Mouse (Mus musculus): ENCODE measurements around the gene Mkrn2.
"Not testable (repeated sequence)": the region's sequence is repeated elsewhere in the genome, so short reads cannot be mapped to it uniquely, and the experiment has no call there.

The Mkrn2 gene

DNA sequence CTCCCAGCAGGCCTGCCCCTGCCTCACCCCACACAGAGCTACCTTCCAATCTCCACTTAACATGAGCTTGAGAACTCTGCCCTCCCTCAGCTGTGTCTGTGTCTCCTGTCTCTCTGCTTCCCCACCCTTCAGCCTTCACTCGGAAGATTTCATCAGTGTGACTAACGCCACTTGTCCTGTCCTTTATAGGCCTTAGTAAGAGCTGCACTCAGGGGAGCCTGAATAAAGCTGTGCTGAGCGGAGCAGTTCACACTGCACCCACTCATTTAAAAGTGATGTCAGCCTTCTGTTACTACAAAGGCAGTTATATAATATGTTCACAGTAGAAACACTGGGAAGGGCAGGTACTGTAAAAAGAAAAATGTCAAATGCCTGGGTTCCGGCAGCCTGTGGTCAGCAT is 5.7 kb downstream of the Mkrn2 start:
- in situ Hi-C loops (cut with MseI, MboI), result no loop called here

DNA sequence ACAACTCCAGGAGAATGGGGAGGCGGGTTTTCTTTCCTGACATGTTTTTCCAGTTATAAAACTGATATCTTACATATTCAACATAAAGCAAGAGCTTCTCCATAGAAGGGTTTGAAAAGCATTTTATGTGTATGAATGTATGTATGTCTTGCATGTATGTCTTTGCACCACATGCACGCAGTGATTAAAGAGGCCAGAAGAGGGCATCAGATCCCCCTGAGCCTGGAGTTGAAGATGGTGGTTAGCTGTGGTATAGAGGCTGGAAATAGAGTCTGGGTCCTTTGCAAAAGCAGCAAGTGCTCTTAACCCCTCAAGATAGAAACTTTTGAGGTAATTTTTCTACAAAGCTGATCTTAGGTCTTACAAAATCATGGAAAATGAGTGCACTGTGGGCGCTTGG is 7.4 kb downstream of the Mkrn2 start:
- in situ Hi-C loops (cut with MseI, MboI), result no loop called here

DNA sequence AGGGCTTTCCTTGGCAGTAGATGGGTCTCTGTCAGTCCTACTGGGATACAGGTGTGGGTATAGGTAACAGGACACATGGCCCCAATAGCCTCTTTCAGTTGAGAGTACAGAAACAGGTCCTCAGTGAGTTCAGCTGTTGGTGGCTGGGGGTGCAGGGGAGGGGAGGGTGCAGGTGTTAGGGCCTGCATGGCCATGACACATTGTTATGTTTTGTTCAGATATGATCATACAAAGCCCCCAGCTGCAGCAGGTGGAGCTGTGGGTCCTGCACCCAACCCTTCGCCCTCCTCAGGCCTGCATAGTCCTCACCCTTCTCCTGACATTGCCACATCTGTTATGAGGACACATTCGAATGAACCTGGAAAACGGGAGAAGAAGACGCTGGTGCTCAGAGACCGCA is 8.6 kb downstream of the Mkrn2 start:
- in situ Hi-C loops (cut with MseI, MboI), result no loop called here

DNA sequence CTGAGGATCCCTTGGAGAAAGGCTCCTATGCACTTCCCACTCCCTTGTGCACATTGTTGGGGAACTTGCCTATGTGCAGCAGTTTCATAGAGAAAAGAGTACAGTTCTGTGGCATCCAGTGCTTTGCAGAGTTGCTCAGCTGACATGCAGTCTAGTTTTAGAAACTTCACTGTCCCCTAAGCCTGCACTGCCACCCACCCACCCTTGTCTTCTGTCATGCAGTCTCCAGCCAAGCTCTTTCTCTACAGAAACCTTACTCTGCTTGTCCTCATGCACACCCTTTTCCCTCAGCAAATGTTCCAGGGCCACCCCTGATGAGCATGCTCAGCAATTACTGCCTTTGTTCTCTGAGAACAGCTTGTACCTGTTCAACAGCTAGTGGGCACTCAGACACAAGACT is 12.1 kb downstream of the Mkrn2 start:
- in situ Hi-C loops (cut with MseI, MboI), result no loop called here

DNA sequence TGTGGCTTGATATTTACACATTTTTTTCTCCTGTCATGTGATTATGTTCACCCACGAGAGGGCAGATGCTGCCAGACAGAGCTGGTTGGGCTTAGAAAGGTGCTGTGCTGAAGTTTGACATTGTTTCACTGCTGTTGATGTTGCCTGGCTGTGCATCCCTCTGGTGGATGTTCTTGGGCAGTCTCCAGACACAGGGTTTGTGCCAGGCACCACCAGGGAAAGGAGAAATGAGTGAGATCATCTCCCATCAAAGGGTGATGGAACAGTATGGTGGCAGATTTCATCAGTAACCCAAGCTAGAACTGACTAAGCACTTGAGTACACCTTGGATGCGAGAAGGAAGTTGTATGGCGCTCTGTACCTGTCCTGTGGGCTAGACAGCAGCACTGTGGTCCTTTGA is 14.3 kb downstream of the Mkrn2 start:
- in situ Hi-C loops (cut with MseI, MboI), result no loop called here

DNA sequence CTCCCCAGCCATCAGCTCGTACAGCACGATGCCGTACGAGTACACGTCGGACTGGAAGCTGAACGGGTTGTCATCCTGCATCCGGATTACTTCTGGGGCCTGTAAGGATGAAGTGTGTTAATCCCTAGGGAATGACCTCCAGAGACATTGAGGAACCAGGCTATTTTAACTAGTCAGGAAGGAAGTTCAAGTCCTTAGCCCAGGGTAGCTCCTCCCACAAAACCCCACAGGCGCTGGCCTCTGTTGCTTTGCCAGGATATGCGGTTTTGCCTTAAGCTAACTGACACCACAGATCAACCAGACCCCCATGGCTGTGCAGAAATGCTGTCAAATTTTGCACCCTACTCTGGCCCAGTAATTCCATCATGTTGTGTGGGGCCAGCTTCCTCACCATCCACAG is 18.1 kb downstream of the Mkrn2 start:
- in situ Hi-C loops (cut with MseI, MboI), result no loop called here

DNA sequence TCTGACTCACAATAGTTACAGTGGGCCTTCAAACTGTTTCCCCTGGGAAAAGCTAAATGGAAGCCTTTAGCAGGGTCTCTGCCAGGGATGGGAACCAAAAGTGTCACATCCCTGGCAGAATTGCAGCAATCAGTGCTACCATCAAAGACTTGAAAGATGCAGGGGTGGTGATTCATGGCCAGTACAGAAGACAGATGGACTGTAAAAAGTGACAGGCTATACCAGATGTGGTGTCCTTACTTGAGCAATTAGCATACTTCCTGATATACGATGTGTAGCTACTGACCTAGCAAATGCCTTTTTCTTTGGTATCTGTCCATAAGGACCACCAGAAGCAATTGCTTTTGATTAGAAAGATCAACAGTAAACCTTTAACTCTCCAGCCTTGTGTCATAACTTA is 19.2 kb downstream of the Mkrn2 start:
- in situ Hi-C loops (cut with MseI, MboI), result no loop called here

DNA sequence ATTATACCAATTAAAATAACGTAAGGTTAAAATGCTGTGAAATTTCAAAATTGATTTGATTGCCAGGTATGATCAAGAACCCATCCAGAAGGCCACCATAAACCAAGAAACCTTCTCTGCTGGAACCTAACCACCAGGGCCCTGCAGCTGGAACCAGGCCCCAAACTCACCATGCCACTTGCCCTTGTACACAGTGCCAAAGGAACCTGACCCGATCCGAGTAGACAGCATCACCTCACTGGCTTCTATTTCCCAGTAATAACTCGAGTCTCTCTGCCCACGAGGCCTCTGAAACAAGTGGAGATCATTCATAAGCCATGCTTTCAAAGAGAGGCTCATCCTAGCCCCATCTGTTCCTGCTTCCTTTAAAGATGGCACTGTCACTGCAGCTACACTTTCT is 24.4 kb downstream of the Mkrn2 start:
- in situ Hi-C loops (cut with MseI, MboI), result no loop called here

DNA sequence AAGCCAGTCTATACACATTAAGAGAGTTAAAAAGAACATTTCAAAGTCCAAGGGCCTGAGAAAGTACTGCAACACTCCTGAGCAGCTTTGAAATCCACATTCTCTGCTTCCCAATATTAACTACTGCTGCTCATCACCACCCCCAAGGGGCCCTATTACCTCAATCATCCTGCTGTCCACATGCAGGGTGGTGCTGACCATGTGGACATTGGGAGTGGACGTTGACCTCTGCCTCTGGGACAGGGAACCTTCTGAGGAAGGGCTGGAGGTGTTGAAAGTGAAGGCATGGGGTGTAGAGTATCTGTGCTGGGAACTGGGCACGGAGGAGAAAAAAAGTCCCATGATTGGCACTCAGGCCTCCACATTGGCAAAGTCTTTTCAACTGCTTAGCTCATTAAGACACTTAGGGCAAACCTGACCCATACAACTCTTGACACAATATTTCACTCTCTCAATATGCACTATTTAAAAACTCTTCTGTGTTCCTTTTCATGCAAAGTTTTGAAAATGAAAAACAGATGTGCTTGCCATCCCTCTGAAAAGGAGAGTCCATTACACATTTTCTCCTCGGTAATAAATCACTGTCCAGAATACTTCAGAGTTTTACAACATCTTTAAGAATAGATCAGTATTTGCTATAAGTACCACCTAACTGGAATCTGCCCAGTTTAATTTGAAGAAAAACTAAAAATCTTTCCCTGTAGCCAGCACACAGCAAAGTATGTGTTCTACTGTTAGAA is 29.5 kb downstream of the Mkrn2 start:
- in situ Hi-C loops (cut with MseI, MboI), result no loop called here

DNA sequence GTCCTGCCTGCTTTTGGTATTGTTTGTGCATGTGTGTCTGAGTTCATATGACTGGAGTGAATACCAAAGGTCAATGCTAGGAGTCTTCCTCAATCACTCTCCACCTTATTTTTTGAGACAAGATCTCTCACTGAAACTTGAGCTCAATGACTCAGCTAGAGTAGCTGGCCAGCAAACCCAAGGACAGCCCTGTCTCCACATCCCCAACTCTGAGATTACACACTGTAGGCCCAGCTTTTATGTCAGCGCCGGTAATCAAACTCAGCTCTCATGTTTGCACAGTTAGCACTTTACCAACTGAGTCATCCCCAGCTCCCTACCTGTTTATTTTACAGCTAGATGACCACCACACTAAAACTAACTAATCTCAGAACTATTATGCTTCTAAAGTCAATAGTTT is 32.3 kb downstream of the Mkrn2 start:
- in situ Hi-C loops (cut with MseI, MboI), result no loop called here

DNA sequence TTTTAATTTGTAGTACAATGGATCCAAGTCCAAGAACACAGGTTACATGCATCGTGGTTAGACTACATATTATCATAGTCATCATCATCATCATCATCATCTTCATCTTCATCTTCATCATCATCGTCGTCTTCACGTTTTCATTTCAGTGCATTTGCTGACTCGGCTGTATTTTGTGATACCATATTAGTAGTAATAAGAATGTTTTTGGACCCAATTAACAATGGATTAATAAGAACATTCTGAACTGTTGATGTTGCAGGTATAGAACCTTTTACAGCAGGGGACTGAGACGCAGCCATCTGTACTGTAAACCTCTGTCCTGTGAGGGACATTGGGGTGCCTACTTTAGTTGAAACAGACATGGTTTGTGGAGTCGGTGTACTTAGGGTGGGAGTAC is 36.5 kb downstream of the Mkrn2 start:
- in situ Hi-C loops (cut with MseI, MboI), result not testable (repeated sequence)

DNA sequence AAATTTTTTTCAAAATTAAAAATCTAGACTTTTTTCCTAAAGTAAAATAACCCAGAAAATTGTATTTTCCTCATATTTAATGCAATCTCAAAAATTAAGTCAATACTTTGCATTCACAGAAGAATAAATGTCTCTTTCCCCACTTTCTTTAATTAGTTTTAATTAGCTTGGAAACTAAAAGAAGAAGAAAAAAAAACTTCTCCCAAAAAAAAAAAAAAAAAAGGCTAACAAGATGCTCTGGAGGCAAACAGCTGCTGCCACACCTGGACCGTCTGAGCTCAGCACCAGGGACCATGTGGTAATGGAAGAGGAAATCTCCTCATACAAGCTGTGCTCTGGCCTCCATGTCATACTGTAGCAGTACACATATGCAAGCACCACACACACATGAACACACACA is 41.6 kb downstream of the Mkrn2 start:
- in situ Hi-C loops (cut with MseI, MboI), result no loop called here

DNA sequence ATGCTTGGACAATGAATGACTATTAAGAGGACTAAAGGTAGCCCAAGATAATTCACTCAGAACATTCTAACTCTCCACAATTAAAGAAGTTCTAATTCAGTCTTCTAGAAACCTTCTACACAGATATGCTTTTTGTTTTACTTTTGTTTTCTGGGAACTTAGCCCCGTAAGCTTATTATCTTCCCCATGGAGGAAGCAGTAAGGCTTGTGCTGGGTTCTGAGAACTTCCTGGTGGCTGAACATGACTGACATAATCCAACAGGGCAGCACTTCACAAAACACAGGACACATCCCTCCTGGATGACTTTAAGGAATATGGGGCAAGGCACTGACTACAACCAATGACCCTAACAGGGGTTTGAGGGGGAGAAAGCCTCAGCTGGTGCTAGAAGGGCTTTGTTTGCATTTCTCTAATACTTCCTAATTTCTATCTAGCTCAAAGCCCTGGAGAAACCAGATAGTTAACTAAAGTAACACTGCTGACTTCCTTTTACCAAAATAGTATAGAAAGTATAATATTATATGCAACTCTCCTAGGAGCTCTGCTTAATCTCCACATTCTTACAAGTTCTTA is 48.2 kb downstream of the Mkrn2 start:
- in situ Hi-C loops (cut with MseI, MboI), result no loop called here

DNA sequence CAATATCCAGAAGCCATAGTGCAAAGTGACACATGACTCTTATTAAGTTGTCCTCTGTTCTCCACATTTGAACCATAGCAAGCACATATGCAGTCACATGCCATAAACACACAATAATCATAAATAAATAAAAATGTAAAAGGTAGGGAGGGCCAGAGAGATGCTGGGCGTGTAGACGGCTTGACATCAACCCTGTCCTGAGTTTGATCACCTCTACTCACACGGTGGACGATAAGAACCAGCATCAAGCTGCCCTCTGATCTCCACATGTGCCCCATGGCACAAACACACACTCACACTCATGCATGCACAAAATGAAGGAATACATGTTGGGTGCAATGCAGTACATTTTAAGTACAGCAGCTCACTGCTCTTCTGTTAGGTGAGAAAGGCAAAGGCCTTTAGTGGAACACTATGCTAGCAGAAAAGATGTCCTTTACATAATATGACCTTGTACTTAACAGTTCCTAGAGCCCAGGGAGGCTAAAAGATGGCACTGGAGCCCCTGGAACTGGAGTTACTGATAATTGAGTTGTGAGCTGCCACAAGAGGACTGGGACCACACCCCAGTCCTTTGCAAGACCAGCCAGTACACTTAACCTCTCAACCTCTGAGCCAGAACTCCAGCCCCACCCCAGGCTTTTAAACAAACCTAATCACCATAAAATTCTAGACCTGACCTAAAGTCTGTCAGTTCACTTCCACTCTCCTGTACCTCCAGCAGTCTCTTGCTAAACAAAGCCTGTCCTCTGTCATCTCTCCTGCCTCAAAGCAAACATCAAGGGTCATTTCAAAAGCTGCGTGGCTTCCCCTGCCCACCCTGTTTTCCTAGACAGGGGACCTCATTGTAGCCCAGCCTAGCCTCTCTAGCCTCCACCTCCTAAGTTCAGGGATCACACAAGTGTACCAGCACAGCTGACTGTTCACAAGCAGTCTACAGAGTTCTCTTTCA is 49.0 kb downstream of the Mkrn2 start:
- in situ Hi-C loops (cut with MseI, MboI), result no loop called here

DNA sequence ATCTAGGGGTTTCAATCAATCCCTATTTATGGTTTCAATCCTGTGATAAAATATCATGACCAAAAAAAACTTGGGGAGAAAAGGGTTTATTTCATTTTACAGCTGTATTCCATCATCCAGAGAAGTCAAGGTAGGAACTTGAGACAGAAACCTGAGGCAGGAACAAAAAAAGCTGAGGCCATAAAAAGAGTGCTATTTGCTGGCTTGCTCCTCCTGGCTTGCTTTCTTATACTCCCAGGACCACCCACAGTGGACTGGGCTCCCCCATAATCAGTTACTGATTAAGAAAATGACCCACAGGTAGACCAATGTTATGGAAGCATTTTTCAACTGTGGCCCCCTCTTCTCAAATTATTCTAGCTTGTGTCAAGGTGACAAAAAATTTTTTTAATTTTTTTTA is 50.0 kb downstream of the Mkrn2 start:
- in situ Hi-C loops (cut with MseI, MboI), result no loop called here

DNA sequence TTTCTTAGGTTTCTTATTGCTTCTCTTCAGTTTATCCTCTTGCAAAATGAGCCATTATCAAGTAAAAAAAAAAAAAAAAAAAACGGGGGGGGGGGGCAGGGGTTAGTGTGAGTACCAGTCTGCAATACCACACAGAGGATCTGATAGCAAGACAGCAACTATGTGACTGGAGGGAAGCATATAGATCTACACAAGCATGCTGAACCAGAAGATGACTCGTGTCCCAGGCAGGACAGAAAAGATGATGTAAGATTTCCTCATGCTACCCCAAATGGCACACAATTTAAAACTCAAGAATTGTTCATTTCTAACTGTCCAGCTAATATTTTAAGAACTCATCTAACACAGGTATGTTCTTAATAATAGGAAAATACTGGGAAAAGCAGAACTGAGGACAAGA is 52.2 kb downstream of the Mkrn2 start:
- in situ Hi-C loops (cut with MseI, MboI), result no loop called here

DNA sequence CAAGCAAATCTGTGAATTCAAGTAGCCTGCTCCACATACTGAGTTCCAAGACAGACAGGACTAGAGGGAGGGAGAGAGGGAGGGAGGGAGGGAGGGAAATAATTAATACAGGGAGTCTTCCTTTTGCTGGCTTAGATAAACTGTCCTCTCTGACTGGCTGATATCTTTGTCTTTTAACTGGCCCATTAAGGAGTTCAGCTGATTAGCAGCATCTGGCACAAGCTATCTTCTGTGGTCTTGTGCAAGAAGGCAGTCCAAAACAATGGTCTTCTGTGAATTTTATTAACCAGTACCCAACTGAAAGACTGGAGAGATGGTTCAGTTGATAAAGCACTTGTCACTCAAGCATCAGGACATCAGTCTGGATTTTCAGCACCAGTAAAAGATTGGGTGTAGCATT is 57.1 kb downstream of the Mkrn2 start:
- in situ Hi-C loops (cut with MseI, MboI), result no loop called here

DNA sequence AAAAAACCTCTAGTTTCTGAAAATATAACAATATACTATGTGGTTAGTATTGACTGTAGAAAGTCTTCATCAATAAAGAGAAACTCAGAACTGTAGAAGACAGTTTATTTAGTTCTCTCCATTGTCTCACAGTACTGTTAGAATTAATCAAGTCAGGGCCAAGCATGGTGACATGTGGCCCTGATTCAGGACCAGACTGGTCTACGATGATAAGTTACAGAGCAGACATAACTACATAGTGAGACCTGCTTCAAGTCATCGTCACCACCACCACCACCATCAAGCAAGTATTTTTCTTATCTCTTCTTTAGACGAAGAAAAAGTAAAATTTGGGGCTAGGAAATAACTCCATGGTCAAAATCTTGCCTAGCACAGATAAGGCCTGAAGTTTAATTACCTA is 62.6 kb downstream of the Mkrn2 start:
- in situ Hi-C loops (cut with MseI, MboI), result no loop called here

DNA sequence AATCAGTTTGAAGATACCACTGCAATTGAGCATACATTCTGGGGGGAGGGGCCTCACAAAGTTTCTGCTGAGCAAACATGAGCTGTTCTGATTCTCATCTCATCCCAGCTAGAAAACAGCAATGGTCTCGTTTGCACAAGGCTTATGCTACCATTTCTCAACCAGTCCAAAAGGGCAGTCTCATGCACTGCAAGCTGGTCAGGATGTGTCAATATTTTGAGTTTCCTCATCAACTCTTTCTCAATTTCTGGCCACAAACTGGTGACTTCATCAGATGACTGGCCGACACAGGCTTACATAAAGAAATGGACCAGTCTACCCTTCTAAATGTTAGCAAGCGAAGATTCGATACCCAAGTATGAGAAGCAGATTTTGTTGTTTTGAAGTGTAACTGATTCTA is 64.9 kb downstream of the Mkrn2 start:
- in situ Hi-C loops (cut with MseI, MboI), result no loop called here

Data from mouse trophoblast stem cell (cell line).